8 mouse cellular contexts compared by ENCODE assay signal in the genomic region with DNA sequence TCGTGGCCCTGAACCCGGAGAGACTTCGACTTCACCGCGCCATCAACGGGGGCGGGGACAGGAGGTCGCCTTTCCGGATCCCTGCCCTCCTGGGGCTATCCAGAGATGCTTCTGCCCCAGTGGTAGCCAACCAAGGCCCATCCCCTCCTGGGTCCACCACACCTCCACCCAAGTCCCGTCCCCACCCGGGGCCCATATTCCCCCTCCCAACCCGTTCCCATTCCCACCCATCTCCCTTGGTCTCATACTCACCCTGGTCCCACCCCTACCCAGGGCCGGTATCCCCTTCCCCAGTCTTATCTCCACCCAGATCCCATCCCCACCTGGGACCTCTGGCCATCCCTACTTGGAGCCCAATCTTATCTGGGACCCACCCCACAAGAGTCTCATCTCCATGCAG. TPM values are rescaled to one million over a fixed set of nuclear protein-coding genes. Genes with fewer than 3 reads are reported as not detected.
DNase-seq lines count a peak whose midpoint lies in the region; ATAC-seq and TF ChIP-seq lines count a peak whose summit lies in the region.

No protein-coding gene starts in this region.

- WGBS in heart, embryonic 15.5 days, result 8% methylated on average over 13 of the region's 13 CpGs
- 4% methylated on average over 13 of the region's 13 CpGs for WGBS in forebrain, embryonic 15.5 days
- 2% methylated on average over 13 of the region's 13 CpGs for WGBS in liver, embryonic 15.5 days (ENCODE audit: insufficient replicate concordance)

- H3K27ac ChIP-seq in heart, embryonic 15.5 days, result no peak overlapping the region
- H3K27ac ChIP-seq in ES-E14 (ENCODE audit: insufficient read depth, low read depth, low read length, poor library complexity, severe bottlenecking), result peak overlapping the region; percentile 54; the same call in 1 of the 2 replicates
- H3K27ac ChIP-seq in forebrain, embryonic 15.5 days (replicated peaks), result no peak overlapping the region
- no peak overlapping the region for H3K27ac ChIP-seq in liver, embryonic 15.5 days (replicated peaks)

- in situ Hi-C loops in ES-E14 (cut with MboI; ENCODE audit: low sequenced_read_pairs in 2 of 2, unreplicated experiment in 2 of 2), result no loop called here

- no peaks in the 10 kb centered on the region for H3K9me3 ChIP-seq in heart, embryonic 15.5 days (replicated peaks)
- no peaks in the 10 kb centered on the region for H3K9me3 ChIP-seq in ES-E14 (ENCODE audit: control insufficient read depth, insufficient read depth, low read depth, low read length)
- no peaks in the 10 kb centered on the region for H3K9me3 ChIP-seq in forebrain, embryonic 15.5 days
- H3K9me3 ChIP-seq in liver, embryonic 15.5 days (replicated peaks), result no peaks in the 10 kb centered on the region

- peaks cover 11% of the 10 kb centered on the region; the same call in 1 of the 2 replicates for H3K27me3 ChIP-seq in heart, embryonic 15.5 days
- no peaks in the 10 kb centered on the region for H3K27me3 ChIP-seq in forebrain, embryonic 15.5 days
- peaks cover 19% of the 10 kb centered on the region; the same call in 1 of the 2 replicates for H3K27me3 ChIP-seq in liver, embryonic 15.5 days

- peaks cover 24% of the 10 kb centered on the region for H3K4me1 ChIP-seq in heart, embryonic 15.5 days (replicated peaks)
- H3K4me1 ChIP-seq in ES-E14 (ENCODE audit: control insufficient read depth in 2 of 2, insufficient read depth in 2 of 2, low read length in 2 of 2, poor library complexity in 1 of 2), result peaks cover 6 to 40% of the 10 kb centered on the region in 2 experiments
- H3K4me1 ChIP-seq in forebrain, embryonic 15.5 days, result peaks cover 16% of the 10 kb centered on the region
- H3K4me1 ChIP-seq in liver, embryonic 15.5 days (replicated peaks), result peaks cover 27% of the 10 kb centered on the region

- no peak for ATAC-seq in heart, embryonic 15.5 days (replicated peaks; ENCODE audit: insufficient number of reproducible peaks, insufficient read depth, low FRiP score, low read depth)
- ATAC-seq in forebrain, embryonic 15.5 days (replicated peaks), result 0 out of 2 replicates have a peak, but pooled peaks have one; percentile 41
- peak; percentile 6; the same call in 1 of the 2 replicates for ATAC-seq in liver, embryonic 15.5 days (ENCODE audit: insufficient read depth)
- no peak for ATAC-seq in activated CD4-positive, CD25-positive, alpha-beta regulatory T cell, adult 4 months

- DNase-seq in heart, adult 9 months (ENCODE audit: low spot score in 2 of 2), result no peak
- no peak for DNase-seq in ES-E14 (ENCODE audit: low read depth, low spot score)
- no peak for DNase-seq in spleen, postnatal 10 days (ENCODE audit: low spot score in 2 of 2)
- DNase-seq in kidney, postnatal 10 days, result no peak

- peak overlapping the region; percentile 51 for H3K4me3 ChIP-seq in heart, embryonic 15.5 days
- H3K4me3 ChIP-seq in ES-E14 (ENCODE audit: insufficient read depth in 1 of 2, low read depth in 1 of 2, low read length in 2 of 2, poor library complexity in 1 of 2, severe bottlenecking in 1 of 2), result peak overlapping the region; percentile 57 to 87
- peak overlapping the region; percentile 38 for H3K4me3 ChIP-seq in forebrain, embryonic 15.5 days
- H3K4me3 ChIP-seq in liver, embryonic 15.5 days (replicated peaks), result peak overlapping the region; percentile 52

- H3K4me2 ChIP-seq in heart, embryonic 15.5 days, result peak overlapping the region; percentile 87
- H3K4me2 ChIP-seq in forebrain, embryonic 15.5 days (replicated peaks), result peak overlapping the region; percentile 61
- peak overlapping the region; percentile 83 for H3K4me2 ChIP-seq in liver, embryonic 15.5 days

- no peaks in the 10 kb centered on the region for H3K36me3 ChIP-seq in heart, embryonic 15.5 days
- H3K36me3 ChIP-seq in ES-E14 (ENCODE audit: control insufficient read depth, insufficient read depth, low read length, poor library complexity, severe bottlenecking), result no peaks in the 10 kb centered on the region
- no peaks in the 10 kb centered on the region for H3K36me3 ChIP-seq in forebrain, embryonic 15.5 days
- H3K36me3 ChIP-seq in liver, embryonic 15.5 days (replicated peaks), result no peaks in the 10 kb centered on the region

- peak overlapping the region; percentile 60 for H3K9ac ChIP-seq in heart, embryonic 15.5 days
- peak overlapping the region; percentile 92 for H3K9ac ChIP-seq in ES-E14 (ENCODE audit: insufficient read depth, low read depth, low read length, poor library complexity, severe bottlenecking)
- peak overlapping the region; percentile 24; the same call in 1 of the 2 replicates for H3K9ac ChIP-seq in forebrain, embryonic 15.5 days (replicated peaks)
- H3K9ac ChIP-seq in liver, embryonic 15.5 days, result no peak overlapping the region

TF ChIP-seq in ES-E14, 5 proteins besides CTCF, POLR2A, EP300 and RAD21:
- no peak for TF ChIP-seq CHD2 (IDR thresholded peaks at IDR 0.05; ENCODE audit: low read depth, low read length)
- TF ChIP-seq ZNF384 (IDR thresholded peaks at IDR 0.05; ENCODE audit: low read depth, low read length), result no peak

RNA-seq across cellular contexts. Expression of gene Pard6b, which starts 36.7 kb away (rescaled TPM):
- polyA plus RNA-seq in heart, embryonic 15.5 days (2015; fragmentation: Nextera tagmentation; extraction: Ambion mirVana), result 5.3 and 7.1 TPM in 2 replicates
- 11.6 and 15.3 TPM in 2 replicates for total RNA-seq in ES-E14 (2012; rRNA removed)
- 6.9 and 7.4 TPM in 2 replicates for polyA plus RNA-seq in forebrain, embryonic 15.5 days (2015; fragmentation: Nextera tagmentation; extraction: Ambion mirVana)
- polyA plus RNA-seq in liver, embryonic 15.5 days (2015; fragmentation: Nextera tagmentation; extraction: Ambion mirVana), result 2.6 and 2.9 TPM in 2 replicates
- polyA plus RNA-seq in activated CD4-positive, CD25-positive, alpha-beta regulatory T cell, adult 4 months (2017; shearing (Covaris generic)), result 1 to 10 TPM in 1 of 2 experiments, under 1 TPM in 1; 0.48 to 1.1 TPM

Comparison
In these comparisons a context has a peak if more than half of its experiments do, and no peak if none do; other contexts are left out.
1. ATAC-seq: peak in forebrain, embryonic 15.5 days (single experiment) and liver, embryonic 15.5 days (single experiment); none in heart, embryonic 15.5 days (single experiment) and activated CD4-positive, CD25-positive, alpha-beta regulatory T cell, adult 4 months (single experiment).
2. Peak in every context shown above with its lines, with median percentiles within 50 percentile points of each other: H3K4me2 ChIP-seq and H3K4me3 ChIP-seq.